Mouse (Mus musculus) lung, postnatal 0 days (tissue): Measurements from ENCODE around the gene Gtf3a.

Source experiments
- CTCF ChIP-seq: IDR thresholded peaks from 2 replicates; pipeline ENCODE4 v1.5.1; 2016; ENCODE audit warnings: antibody characterized with exemption, mild to moderate bottlenecking
- EP300 ChIP-seq: IDR thresholded peaks from 2 replicates; pipeline ENCODE4 v1.6.1; 2016; ENCODE audit warnings: antibody characterized with exemption, mild to moderate bottlenecking, control low read depth

GRCm38 (mm10) chr5:146904404-146904803 is 44.1 kb upstream of the Gtf3a start:
- TF ChIP-seq CTCF = peak; percentile 94
- no peak for TF ChIP-seq EP300
